Mouse (Mus musculus) cerebellum, adult 2 months (tissue): ENCODE measurements at regions not wholly inside any gene's neighbourhood (a gene's known extent, or its start where the extent isn't known, plus 50 kb on each side); places are given as distances from the start of the nearest gene placed in this dataset.

Experiments
- CTCF ChIP-seq: fragments of 200-500 bp; IDR thresholded peaks from 2 replicates; pipeline ENCODE4 v1.5.1; 2011; ENCODE audit warnings: low read depth, mild to moderate bottlenecking, control low read depth, low read length, moderate library complexity, borderline replicate concordance; ENCODE audit not compliant: insufficient read depth
- POLR2A ChIP-seq: fragments of 200-500 bp; IDR thresholded peaks from 2 replicates; pipeline ENCODE4 v1.6.1; 2011; ENCODE audit warnings: low read length, control low read depth, borderline replicate concordance; ENCODE audit not compliant: insufficient read depth

DNA sequence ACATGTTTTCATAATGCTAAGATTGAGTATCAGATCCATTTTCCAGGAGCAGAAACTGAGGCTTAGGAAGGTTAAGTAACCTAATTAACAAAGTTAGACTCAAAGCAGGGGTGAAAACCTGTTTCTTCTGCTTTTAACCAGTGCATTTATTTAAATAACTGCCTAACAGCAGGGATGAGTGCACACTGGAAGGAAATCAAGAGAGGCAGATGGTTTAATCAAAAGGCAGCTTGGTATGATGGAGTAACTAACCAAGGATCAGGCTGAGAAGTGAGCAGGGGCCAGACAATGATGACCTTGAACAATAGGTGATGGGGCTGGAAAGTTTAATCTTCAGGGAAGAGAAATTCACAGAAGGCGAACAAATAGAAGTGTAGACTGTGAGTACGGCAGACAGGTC, 199.9 kb downstream of the Emp1 start:
- TF ChIP-seq POLR2A = no peak
- no peak for TF ChIP-seq CTCF
